Mouse (Mus musculus) regulatory T cell (primary cell): ENCODE data around the gene Rbp1.

Experiments
- in situ Hi-C: fragments of 300-600 bp; cut with MboI, MseI; formaldehyde crosslinking; loops from one replicate; pipeline ENCODE4 v1.15.1; 2025; ENCODE audit warnings: high pct_unique_total_duplicates

Gene Rbp1

DNA sequence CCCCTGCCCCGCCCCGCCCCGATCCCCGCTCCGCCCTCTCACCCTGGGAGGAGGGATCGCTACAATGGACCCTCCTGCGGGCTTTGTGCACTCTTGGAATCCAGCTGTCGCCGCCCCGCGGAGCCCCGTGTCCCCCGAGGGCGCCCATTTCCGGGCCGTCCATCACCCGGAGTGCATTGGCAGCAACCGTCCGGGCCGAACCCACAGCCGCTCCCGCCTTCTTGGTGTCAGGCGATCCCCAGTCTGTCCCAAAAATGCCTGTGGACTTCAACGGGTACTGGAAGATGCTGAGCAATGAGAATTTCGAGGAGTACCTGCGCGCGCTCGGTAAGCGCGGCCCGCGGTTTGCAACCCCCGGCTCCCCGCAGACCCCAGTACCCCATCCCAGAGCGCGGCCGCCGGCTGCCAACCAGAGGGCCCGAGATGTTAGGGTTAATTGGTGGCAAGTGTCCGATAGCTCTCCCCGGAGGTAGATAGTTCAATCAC lies 2.0 kb downstream of the Rbp1 start:
- in situ Hi-C loops: no loop called here

DNA sequence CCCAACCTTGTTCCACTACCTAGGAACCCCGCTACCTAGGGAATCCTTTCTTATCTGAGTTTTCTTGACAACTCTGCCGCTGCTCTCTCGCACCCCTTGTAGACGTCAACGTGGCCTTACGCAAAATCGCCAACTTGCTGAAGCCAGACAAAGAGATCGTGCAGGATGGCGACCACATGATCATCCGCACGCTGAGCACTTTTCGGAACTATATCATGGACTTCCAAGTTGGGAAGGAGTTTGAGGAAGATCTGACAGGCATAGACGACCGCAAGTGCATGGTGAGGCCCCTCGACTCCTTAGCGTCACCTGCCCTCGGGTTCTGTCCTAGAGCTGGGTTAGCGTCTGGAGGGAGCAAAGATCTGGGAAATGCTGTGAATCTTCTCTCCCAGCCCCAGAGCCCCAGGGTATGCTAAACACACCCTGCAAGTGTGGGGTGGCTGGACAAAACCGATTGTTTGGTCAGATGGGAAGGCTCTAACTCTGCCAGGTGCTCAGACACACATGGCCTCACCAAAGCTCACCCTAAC lies 2.7 kb downstream of the Rbp1 start:
- in situ Hi-C loops: no loop called here

DNA sequence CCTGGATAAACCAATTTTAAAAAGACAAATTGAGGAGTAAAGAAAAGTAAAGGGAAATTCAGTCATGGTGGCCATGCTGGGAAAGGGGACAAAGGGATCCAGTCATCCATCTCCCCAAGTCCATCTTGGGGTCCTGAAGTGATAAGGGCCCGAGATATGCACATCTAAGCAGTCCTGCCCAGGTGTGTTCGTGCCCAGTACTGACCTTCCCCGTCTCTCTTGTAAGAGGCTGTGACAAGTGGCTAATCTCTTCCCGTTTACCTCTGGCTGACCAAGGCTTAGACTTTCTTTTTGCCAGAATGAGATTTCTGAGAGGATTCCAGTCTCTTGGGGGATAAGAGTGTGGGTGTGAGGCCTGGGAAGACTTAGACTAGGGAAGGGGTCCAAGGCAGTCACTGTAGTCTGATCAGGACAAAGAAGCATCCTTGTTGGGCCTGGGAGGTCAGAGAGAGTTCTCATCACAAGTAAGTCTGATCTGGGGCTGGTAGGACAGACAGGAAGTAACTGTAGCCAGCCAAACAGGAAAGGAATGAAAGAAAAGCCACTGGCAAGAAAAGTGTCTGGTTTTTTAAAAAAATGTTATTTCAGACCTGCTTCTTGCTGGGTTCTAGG lies 5.3 kb downstream of the Rbp1 start:
- in situ Hi-C loops: no loop called here

- in situ Hi-C loops: no loop called here
Measured at GRCm38 (mm10) chr9:98428783-98429182, 6.0 kb downstream of the Rbp1 start.

DNA sequence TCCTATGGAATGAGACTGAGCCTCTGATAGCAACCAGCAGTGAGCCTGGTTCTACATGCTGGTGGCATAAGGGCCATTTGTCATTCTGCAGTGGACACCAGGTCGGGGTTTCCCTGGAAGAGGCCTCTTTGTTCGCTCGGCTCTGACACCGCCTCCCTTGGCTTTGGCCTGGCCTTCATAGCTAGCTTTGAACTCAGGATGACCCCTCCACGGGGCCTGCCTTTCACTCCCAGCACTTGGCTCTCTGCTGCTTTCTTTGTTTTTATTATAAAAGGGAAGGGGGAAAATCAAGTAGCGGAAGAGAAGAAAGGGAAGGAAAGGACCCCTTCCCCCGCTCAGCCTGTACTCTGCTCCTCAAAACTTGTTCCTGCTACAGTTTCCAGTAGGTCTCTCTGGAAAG lies 7.0 kb downstream of the Rbp1 start:
- in situ Hi-C loops: no loop called here

- in situ Hi-C loops: no loop called here
Measured at GRCm38 (mm10) chr9:98430528-98430927, 7.8 kb downstream of the Rbp1 start.

DNA sequence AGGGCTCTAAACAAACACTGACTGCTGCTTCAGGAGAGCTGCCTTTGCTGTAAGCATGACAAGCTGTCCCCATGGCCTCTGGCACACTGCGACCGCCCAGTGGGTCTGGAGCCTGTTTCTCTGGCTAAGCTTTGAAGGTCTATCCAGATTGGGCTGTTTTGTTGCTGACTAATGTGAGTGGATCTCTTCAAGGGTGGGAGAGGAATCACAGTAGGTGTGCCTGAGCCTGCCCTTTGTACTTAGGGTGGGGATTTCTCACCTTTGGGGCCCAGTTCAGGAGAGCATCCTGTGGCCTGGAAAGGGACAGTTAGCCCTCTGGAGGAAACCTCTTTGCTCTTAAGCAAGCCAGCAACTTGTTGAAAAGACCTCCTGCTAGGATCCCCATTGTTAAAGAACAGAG lies 10.3 kb downstream of the Rbp1 start:
- in situ Hi-C loops: no loop called here

DNA sequence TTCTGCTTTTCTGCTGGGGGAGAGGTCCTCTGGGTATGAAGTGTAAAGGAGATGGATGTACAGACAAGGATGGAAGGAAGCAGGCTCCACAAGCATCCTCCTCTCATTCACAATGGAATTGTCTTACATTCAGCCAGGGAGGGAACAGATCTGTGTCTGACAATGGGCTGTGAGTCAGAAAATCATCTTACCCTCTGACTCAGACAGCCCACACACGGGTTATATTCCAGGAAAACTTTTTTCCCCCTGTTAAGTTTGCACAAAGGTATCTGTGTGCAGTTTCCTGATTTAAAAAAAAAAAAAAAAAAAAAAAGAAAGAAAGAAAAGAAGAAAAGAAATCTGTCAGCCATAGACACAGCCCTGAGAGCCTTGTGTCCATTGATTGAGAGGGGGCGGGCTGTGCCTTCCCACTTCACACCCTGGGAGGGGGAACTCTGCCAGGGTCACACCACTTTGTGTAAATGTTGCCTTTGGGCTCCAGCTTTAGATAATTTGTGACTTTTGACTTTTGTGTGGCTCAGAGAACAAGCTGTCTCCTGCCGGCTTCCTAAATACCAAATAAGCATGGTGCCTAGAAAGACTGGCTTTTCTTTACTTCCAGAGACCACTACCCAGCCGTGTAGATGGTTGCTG lies 11.3 kb downstream of the Rbp1 start:
- in situ Hi-C loops: no loop called here

GRCm38 (mm10) chr9:98437819-98438218 lies 15.1 kb downstream of the Rbp1 start:
- in situ Hi-C loops: no loop called here

GRCm38 (mm10) chr9:98439091-98439490 lies 16.3 kb downstream of the Rbp1 start:
- in situ Hi-C loops: no loop called here

- in situ Hi-C loops: no loop called here
Measured at GRCm38 (mm10) chr9:98442638-98443037, 19.9 kb downstream of the Rbp1 start.

GRCm38 (mm10) chr9:98445359-98446149 lies 22.8 kb downstream of the Rbp1 start:
- in situ Hi-C loops: no loop called here

DNA sequence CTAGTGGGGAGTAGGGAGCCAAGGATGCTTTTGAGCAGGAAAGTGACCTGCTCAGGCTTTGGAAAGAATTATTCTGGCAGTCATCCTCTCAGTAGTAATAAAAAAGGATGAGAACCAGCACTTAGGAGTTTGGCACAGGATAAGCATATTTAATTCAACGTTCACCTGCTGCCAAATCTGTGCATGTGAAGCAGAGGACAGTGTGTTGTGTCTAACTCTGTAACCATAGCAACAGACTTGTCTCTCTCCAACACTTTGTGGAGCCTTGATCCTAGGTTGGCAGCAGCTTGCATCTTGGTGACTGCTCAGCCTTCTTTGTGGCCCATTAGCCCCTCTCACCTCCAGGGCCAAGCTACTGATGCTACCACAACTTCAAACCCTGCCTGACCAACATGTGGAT lies 28.2 kb downstream of the Rbp1 start:
- in situ Hi-C loops: no loop called here

- in situ Hi-C loops: no loop called here
Measured at GRCm38 (mm10) chr9:98466709-98467108, 43.9 kb downstream of the Rbp1 start.

DNA sequence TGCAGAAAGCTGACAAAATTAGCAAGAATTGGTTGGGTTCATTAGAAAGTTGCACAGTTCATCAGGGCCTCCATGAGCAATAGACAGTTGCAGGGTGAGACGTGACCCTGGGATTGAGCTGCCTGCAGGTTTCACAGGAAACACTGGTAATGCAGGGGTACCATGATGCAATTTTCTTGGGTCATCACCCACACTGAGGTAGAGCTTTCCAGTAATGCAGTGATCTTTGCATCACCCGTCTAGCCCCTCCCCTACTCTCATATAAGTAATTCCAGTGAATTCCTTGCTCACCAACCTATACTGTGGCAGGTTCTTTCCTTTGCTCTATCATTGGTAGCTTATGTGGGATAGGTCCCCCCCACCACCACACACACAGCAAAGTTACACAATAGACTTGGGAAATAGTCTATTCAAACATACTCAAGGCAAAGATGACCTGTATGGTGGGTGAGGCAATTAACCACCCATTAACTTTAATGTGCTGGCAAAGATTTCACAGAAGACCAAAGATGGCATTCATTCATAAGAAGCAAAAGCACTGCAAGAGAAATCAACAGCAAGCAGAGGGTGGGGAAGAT lies 57.5 kb downstream of the Rbp1 start:
- in situ Hi-C loops: loop anchor here (25.0 kb wide), 1 partner anchor 618 kb away; no protein-coding TSS in a partner anchor

DNA sequence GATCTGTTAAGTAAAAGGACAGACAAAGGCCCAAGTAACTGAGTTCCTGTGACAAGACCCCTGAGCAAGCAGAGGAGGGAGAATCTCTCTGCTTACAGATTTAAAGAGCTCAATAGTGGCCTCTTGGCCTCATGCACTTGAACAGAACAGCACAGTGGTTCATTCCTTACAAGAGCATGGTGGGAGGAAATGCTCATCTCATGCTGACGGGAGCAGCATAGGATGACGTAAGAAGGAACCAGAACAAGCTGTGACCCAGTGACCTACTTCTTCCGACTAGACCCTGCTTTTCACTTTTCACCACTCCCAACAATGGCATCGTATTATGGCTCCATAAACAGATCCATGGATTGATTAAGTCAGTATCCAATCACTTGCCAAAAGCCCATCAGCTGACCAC lies 59.5 kb downstream of the Rbp1 start:
- in situ Hi-C loops: loop anchor here (25.0 kb wide), 1 partner anchor 620 kb away; no protein-coding TSS in a partner anchor

DNA sequence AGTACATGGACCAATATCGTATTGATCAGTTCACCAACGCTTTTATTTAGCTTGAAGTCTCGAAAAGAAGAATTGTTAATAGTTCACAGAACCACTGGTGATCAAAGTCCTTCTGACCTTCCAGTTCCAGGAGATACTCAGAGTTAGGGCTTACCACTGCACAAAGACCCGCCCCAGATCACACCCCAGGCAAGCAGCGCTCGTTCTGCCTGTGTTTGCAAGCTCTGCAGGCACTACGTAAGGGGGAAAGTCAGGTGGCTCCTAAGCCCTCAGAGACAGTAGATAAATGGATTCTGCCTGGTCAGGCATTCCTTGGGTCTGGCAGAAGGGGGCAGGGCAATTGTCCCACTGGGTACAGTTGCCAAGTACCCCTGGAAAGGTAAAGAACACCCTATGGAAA lies 62.3 kb downstream of the Rbp1 start:
- in situ Hi-C loops: loop anchor here (25.0 kb wide), 1 partner anchor 623 kb away; no protein-coding TSS in a partner anchor

- in situ Hi-C loops: loop anchor here (25.0 kb wide), 1 partner anchor 624 kb away; no protein-coding TSS in a partner anchor
Measured at GRCm38 (mm10) chr9:98485815-98486214, 63.1 kb downstream of the Rbp1 start, which contains the start of gene Rbp2. Rbp2 (plus strand) TSS chr9:98486115.

- in situ Hi-C loops: loop anchor here (25.0 kb wide), 1 partner anchor 625 kb away; no protein-coding TSS in a partner anchor
Measured at GRCm38 (mm10) chr9:98487273-98487672, 64.5 kb downstream of the Rbp1 start.

GRCm38 (mm10) chr9:98489532-98489931 lies 66.8 kb downstream of the Rbp1 start:
- in situ Hi-C loops: loop anchor here (25.0 kb wide), 1 partner anchor 627 kb away; no protein-coding TSS in a partner anchor

DNA sequence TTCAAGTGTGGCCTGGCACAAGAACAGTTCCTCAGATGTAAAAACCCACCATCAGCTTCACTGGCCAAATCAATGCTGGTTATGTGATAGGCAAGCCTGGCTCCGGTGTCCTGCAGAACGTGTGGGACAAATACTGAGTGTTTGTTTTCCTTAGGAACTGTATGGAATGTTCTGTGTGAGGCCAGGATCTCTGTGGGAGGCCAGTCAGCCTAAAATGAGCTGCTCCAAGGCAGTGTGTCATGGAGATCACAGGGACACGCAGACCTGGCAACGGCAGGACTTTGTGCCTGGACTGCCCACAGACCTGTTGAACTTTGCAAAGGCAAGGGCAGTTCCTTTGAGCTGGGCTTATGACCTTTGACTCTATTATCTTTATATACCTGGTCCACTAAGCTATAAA lies 67.4 kb downstream of the Rbp1 start:
- in situ Hi-C loops: loop anchor here (25.0 kb wide), 1 partner anchor 628 kb away; no protein-coding TSS in a partner anchor
